Mouse (Mus musculus) neural tube, embryonic 15.5 days (tissue): ENCODE data around the gene Corin. TPM values are rescaled to one million over a fixed set of nuclear protein-coding genes. Genes with fewer than 3 reads are reported as not detected.

Experiments
- ATAC-seq: fragments of 200-750 bp; cut with Nextera tagmentation; 2 replicates; pipeline ENCODE4 v1.8.0; 2017; ENCODE audit warnings: mild to moderate bottlenecking, moderate TSS enrichment, moderate library complexity; ENCODE audit not compliant: low FRiP score
- H3K27ac ChIP-seq: fragments of 300-500 bp; sonication (generic); replicated peaks from 2 replicates; pipeline ENCODE4 v1.5.1; 2015; ENCODE audit warnings: mild to moderate bottlenecking, inconsistent platforms
- H3K27me3 ChIP-seq: fragments of 300-500 bp; sonication (generic); replicated peaks from 2 replicates; pipeline ENCODE4 v1.6.1; 2015; ENCODE audit warnings: inconsistent platforms
- H3K36me3 ChIP-seq: fragments of 300-500 bp; sonication (generic); 2 replicates; pipeline ENCODE4 v1.6.1; 2015; ENCODE audit warnings: inconsistent platforms
- H3K4me1 ChIP-seq: fragments of 300-500 bp; sonication (generic); 2 replicates; pipeline ENCODE4 v1.6.1; 2015; ENCODE audit warnings: inconsistent platforms
- H3K4me2 ChIP-seq: fragments of 300-500 bp; sonication (generic); 2 replicates; pipeline ENCODE4 v1.6.1; 2015; ENCODE audit warnings: inconsistent platforms, mild to moderate bottlenecking, moderate library complexity
- H3K4me3 ChIP-seq: fragments of 300-500 bp; sonication (generic); replicated peaks from 2 replicates; pipeline ENCODE4 v1.5.1; 2015; ENCODE audit warnings: mild to moderate bottlenecking, inconsistent platforms
- H3K9ac ChIP-seq: fragments of 300-500 bp; sonication (generic); replicated peaks from 2 replicates; pipeline ENCODE4 v1.6.1; 2015; ENCODE audit warnings: mild to moderate bottlenecking, inconsistent platforms
- H3K9me3 ChIP-seq: fragments of 300-500 bp; sonication (generic); replicated peaks from 2 replicates; pipeline ENCODE4 v1.6.1; 2016; ENCODE audit warnings: inconsistent platforms
- WGBS: fragments of 180-500 bp; shearing (Covaris S2); methylation state at CpG from one replicate; pipeline ENCODE4 v1.1.7; 2015; ENCODE audit warnings: mixed read lengths; 5-methylcytosine and 5-hydroxymethylcytosine counted together
- polyA plus RNA-seq: library from polyadenylated mRNA; unstranded; fragments of >200 nt; fragmentation: Nextera tagmentation; extraction: Ambion mirVana; gene quantifications from 2 replicates; pipeline ENCODE4 v1.2.1, GENCODE M21; 2015

The Corin gene
- polyA plus RNA-seq, 1 experiment from 2014 or later = 1.1 TPM

DNA sequence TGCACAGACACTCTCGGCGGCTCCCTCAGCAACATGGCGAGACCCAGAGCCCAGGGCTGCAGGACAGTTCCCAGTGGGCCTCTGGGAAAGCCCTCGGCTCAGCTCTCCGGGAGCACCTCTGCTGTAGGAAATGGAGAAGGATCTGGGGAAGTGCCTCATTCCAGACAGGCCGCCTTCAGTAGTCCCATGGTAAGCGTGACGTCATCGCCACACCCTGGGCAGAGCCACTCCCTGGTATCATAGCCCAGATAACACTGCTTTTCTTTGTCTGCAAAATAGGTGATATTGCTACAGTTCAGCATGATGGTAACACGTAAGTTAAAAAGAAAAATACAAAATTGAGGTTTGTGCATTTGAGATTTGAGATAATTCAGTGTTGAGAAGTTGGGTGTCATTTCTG lies 249.3 kb downstream of the Corin start:
- no peak overlapping the region for H3K9ac ChIP-seq
- H3K36me3 ChIP-seq = no peaks in the 10 kb centered on the region
- H3K9me3 ChIP-seq = no peaks in the 10 kb centered on the region
- H3K27me3 ChIP-seq = no peaks in the 10 kb centered on the region
- WGBS = 94% methylated on average over 10 of the region's 10 CpGs
- no peaks in the 10 kb centered on the region for H3K4me1 ChIP-seq
- H3K27ac ChIP-seq = no peak overlapping the region
- ATAC-seq = no peak
- H3K4me3 ChIP-seq = no peak overlapping the region
- H3K4me2 ChIP-seq = no peak overlapping the region

DNA sequence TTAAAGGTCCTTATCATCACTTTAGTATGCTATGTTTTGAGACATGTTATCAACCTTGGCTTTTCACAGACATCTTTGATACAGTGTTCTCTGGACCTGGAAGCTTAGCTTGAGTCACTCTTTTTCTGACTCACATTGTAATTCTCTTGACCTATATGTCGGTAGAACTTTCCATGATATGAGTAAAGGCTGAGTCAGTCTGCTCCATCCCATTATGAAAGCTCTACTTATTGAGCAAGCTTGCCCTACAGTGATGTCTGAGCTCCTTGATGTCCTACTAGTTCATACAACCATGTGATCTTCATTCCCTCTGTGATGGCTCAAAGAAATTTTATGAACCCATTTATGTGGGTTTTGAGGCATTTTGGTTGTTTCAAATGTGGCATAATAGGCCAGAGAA lies 254.1 kb downstream of the Corin start:
- Histone ChIP-seq H3K36me3 (0 out of 2 replicates have a peak, but pooled peaks cover 3% of the 10 kb centered on the region), H3K9ac (no peak overlapping the region), H3K4me3 (no peak overlapping the region), H3K4me2 (no peak overlapping the region), H3K27ac (no peak overlapping the region), H3K27me3 (no peaks in the 10 kb centered on the region), H3K9me3 (no peaks in the 10 kb centered on the region), H3K4me1 (no peaks in the 10 kb centered on the region)
- ATAC-seq = no peak
- 95% methylated on average over 1 of the region's 1 CpGs for WGBS

Other genes with a start within 250 kb of the Corin start
- gene Nfxl1, start 55.2 kb upstream of the Corin start, polyA plus RNA-seq = 10.7 and 12.5 TPM in 2 replicates
- gene Zar1, start 76.8 kb upstream of the Corin start, polyA plus RNA-seq = 5.4 and 6.6 TPM in 2 replicates
- gene Gm5868, start 83.1 kb upstream of the Corin start, polyA plus RNA-seq = 6.9 and 8.5 TPM in 2 replicates
- 0.09 TPM in 1 of 2 replicates, not detected in the other for gene Cnga1, start 139.8 kb upstream of the Corin start, polyA plus RNA-seq
- 0.52 and 4.1 TPM in 2 replicates for gene Nipal1, start 143.3 kb upstream of the Corin start, polyA plus RNA-seq
- 0.13 and 2.5 TPM in 2 replicates for gene Txk, start 248.3 kb upstream of the Corin start, polyA plus RNA-seq